Mouse (Mus musculus) spleen, postnatal 4 days (tissue): ENCODE data around the gene Neurod4.
"Not testable (repeated sequence)": the region's sequence is repeated elsewhere in the genome, so short reads cannot be mapped to it uniquely, and the experiment has no call there.

ENCODE experiments used
- DNase-seq, 2 experiments: peaks; one replicate each; pipeline ENCODE4 v3.0.0; 2022; ENCODE audit warnings: low spot score in 2 of 2

Neurod4 gene

GRCm38 (mm10) chr10:130280066-130280465, at the start of gene Neurod4:
Gene Neurod4, minus strand, starts transcription at chr10:130280240.
- DNase-seq, result no peak

- DNase-seq, result no peak
These were observed 44.2 kb upstream of the Neurod4 start for GRCm38 (mm10) chr10:130324243-130324642.

- DNase-seq, result peak in 1 of 2 experiments; percentile 28
These were observed 42.6 kb upstream of the Neurod4 start, which contains the start of gene Tespa1 for GRCm38 (mm10) chr10:130322637-130323036. Gene Tespa1, plus strand, starts transcription at chr10:130322870.

GRCm38 (mm10) chr10:130322062-130322461, 42.0 kb upstream of the Neurod4 start:
- DNase-seq, result no peak

GRCm38 (mm10) chr10:130320715-130321114, 40.7 kb upstream of the Neurod4 start:
- DNase-seq, result no peak

GRCm38 (mm10) chr10:130318720-130319119, 38.7 kb upstream of the Neurod4 start:
- DNase-seq, result no peak

- DNase-seq, result no peak
These were observed 35.8 kb upstream of the Neurod4 start for GRCm38 (mm10) chr10:130315846-130316245.

GRCm38 (mm10) chr10:130314110-130314829, 34.2 kb upstream of the Neurod4 start:
- peak in 1 of 2 experiments; percentile 17 for DNase-seq

- DNase-seq, result peak in 1 of 2 experiments; percentile 16
These were observed 33.5 kb upstream of the Neurod4 start for GRCm38 (mm10) chr10:130313531-130313930.

GRCm38 (mm10) chr10:130311534-130312227, 31.6 kb upstream of the Neurod4 start:
- no peak for DNase-seq

- not testable (repeated sequence) for DNase-seq
These were observed 24.1 kb upstream of the Neurod4 start for GRCm38 (mm10) chr10:130304138-130304537.

- DNase-seq, result not testable (repeated sequence)
These were observed 18.7 kb upstream of the Neurod4 start for GRCm38 (mm10) chr10:130298748-130299147.

GRCm38 (mm10) chr10:130293741-130294408, 13.8 kb upstream of the Neurod4 start:
- no peak for DNase-seq

- no peak for DNase-seq
These were observed 8.0 kb upstream of the Neurod4 start for GRCm38 (mm10) chr10:130288007-130288406.

GRCm38 (mm10) chr10:130287201-130287600, 7.2 kb upstream of the Neurod4 start:
- no peak for DNase-seq

- DNase-seq, result no peak
These were observed 2.0 kb upstream of the Neurod4 start for GRCm38 (mm10) chr10:130281982-130282449.

GRCm38 (mm10) chr10:130276496-130276895, 3.5 kb downstream of the Neurod4 start:
- DNase-seq, result no peak

GRCm38 (mm10) chr10:130275759-130276158, 4.3 kb downstream of the Neurod4 start:
- no peak for DNase-seq

- DNase-seq, result no peak
These were observed 16.8 kb downstream of the Neurod4 start for GRCm38 (mm10) chr10:130263203-130263602.

- DNase-seq, result no peak
These were observed 20.6 kb downstream of the Neurod4 start for GRCm38 (mm10) chr10:130259483-130259882.

- DNase-seq, result no peak
These were observed 35.8 kb downstream of the Neurod4 start for GRCm38 (mm10) chr10:130244271-130244670.
